Mouse (Mus musculus) C2C12 (cell line): ENCODE results near the gene Nucb2.

ENCODE experiments used
- CTCF ChIP-seq: IDR thresholded peaks from one replicate; pipeline ENCODE4 v1.5.1; 2011; ENCODE audit not compliant: control insufficient read depth, insufficient read depth, insufficient read length
- FOSL1 ChIP-seq: IDR thresholded peaks from one replicate; pipeline ENCODE4 v1.8.0; 2011; ENCODE audit warnings: mild to moderate bottlenecking, low read length; ENCODE audit not compliant: poor library complexity, insufficient read depth, severe bottlenecking
- MYOG ChIP-seq: IDR thresholded peaks from one replicate; pipeline ENCODE4 v1.6.1; 2011; ENCODE audit not compliant: control insufficient read depth, insufficient read length; ENCODE audit errors: extremely low read depth

DNA sequence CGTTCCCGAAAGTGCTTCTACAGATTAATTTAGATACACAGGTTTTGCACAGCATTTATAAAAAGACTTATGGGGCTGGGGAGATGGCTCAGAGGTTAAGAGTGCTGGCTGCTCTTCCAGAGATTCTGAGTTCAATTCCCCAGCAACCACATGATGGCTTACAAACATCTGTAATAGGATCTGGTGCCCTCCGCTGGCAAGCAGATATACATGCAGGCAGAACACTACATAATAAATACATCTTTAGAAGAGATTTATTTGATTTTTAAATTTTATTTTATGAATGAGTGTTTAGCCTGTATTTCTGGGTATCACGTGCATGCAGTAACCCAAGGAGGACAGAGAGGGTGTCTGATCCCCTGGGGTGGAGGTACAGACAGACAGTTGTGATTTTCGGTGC, 9.9 kb downstream of the Nucb2 start:
- TF ChIP-seq FOSL1 (no peak), CTCF (no peak), MYOG (no peak)
